Mouse (Mus musculus): Measurements from ENCODE around the gene Tssk3. TPM values are rescaled to one million over a fixed set of nuclear protein-coding genes. Genes with fewer than 3 reads are reported as not detected.

Tssk3 gene
- polyA plus RNA-seq, 2 experiments, result not detected

- TF ChIP-seq CTCF (IDR thresholded peaks at IDR 0.05; ENCODE audit: low read depth) (no peak), EP300 (IDR thresholded peaks at IDR 0.05; ENCODE audit: low read depth) (no peak)
- WGBS (ENCODE audit: insufficient replicate concordance), result 54% methylated on average over 6 of the region's 6 CpGs
- H3K27ac ChIP-seq, result no peak overlapping the region
- no peak overlapping the region for H3K9ac ChIP-seq (replicated peaks)
- H3K36me3 ChIP-seq (replicated peaks; ENCODE audit: control insufficient read depth, insufficient read depth, low read depth), result peaks cover 1% of the 10 kb centered on the region
- DNase-seq (ENCODE audit: low read depth in 3 of 3, low spot score in 3 of 3), result no peak
- H3K4me3 ChIP-seq (ENCODE audit: insufficient read depth in 1 of 2, low read depth in 2 of 2, low read length in 2 of 2), result no peak overlapping the region
- H3K9me3 ChIP-seq (ENCODE audit: control insufficient read depth, low read length), result no peaks in the 10 kb centered on the region
- ATAC-seq (ENCODE audit: insufficient read depth), result no peak
- H3K27me3 ChIP-seq (ENCODE audit: control insufficient read depth, insufficient read depth, low read length), result peaks cover 13% of the 10 kb centered on the region
- no peak overlapping the region for H3K4me2 ChIP-seq (ENCODE audit: low read depth)
- peaks cover 0 to 5% of the 10 kb centered on the region in 2 experiments; a peak in 1 of 4 replicates for H3K4me1 ChIP-seq (replicated peaks; ENCODE audit: control insufficient read depth in 2 of 2, insufficient read depth in 2 of 2, low read length in 1 of 2)
These were observed 20.7 kb upstream of the Tssk3 start for GRCm38 (mm10) chr4:129511413-129512096.

DNA sequence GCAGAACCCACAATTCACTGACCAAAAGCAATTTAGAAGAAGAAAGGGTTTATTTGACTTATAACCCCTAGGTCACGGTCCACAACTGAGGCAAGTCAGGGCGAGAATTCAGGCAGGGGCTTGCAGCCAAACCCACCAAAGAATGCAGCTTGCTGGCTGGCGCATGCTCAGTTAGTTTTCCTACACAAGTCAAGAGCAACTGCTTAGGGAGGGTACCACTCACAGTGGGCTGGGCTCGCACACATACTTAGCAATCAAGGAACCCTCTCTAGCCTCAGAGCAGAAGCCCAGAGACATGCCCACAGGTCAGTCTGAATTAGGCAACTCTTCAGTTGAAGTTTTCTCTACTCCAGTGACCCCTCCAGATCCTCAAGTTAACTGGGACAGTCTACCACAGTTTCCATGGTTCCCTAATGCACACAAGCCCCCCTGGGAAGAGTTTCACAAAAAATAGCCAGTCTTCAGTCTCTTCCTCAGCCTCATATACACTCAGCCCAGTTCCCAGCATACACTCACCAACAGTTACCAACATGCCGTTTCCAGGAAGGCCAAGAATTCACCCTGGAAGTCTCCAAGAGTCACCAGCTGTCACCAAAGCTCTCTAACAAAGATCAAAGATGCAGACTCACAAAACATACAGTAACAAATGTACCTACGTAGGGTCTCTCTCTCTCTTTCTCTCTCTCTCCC, 20.0 kb upstream of the Tssk3 start:
- Histone ChIP-seq H3K27ac (no peak overlapping the region), H3K4me1 (replicated peaks; ENCODE audit: control insufficient read depth in 2 of 2, insufficient read depth in 2 of 2, low read length in 1 of 2) (peaks cover 0 to 5% of the 10 kb centered on the region in 2 experiments; a peak in 1 of 4 replicates), H3K27me3 (ENCODE audit: control insufficient read depth, insufficient read depth, low read length) (peaks cover 13% of the 10 kb centered on the region), H3K9me3 (ENCODE audit: control insufficient read depth, low read length) (no peaks in the 10 kb centered on the region), H3K4me2 (ENCODE audit: low read depth) (no peak overlapping the region), H3K9ac (replicated peaks) (no peak overlapping the region), H3K4me3 (ENCODE audit: insufficient read depth in 1 of 2, low read depth in 2 of 2, low read length in 2 of 2) (no peak overlapping the region), H3K36me3 (replicated peaks; ENCODE audit: control insufficient read depth, insufficient read depth, low read depth) (no peaks in the 10 kb centered on the region)
- no peak for DNase-seq (ENCODE audit: low read depth in 3 of 3, low spot score in 3 of 3)
- TF ChIP-seq EP300 (IDR thresholded peaks at IDR 0.05; ENCODE audit: low read depth) (no peak), CTCF (IDR thresholded peaks at IDR 0.05; ENCODE audit: low read depth) (no peak)
- WGBS (ENCODE audit: insufficient replicate concordance), result 59% methylated on average over 6 of the region's 6 CpGs
- no peak for ATAC-seq (ENCODE audit: insufficient read depth)

GRCm38 (mm10) chr4:129509650-129510049, 18.8 kb upstream of the Tssk3 start:
- WGBS (ENCODE audit: insufficient replicate concordance), result 41% methylated on average over 3 of the region's 3 CpGs
- H3K4me3 ChIP-seq (ENCODE audit: insufficient read depth in 1 of 2, low read depth in 2 of 2, low read length in 2 of 2), result no peak overlapping the region
- DNase-seq (ENCODE audit: low read depth in 3 of 3, low spot score in 3 of 3) (no peak), ATAC-seq (ENCODE audit: insufficient read depth) (no peak)
- H3K36me3 ChIP-seq (replicated peaks; ENCODE audit: control insufficient read depth, insufficient read depth, low read depth), result no peaks in the 10 kb centered on the region
- peaks cover 13% of the 10 kb centered on the region for H3K27me3 ChIP-seq (ENCODE audit: control insufficient read depth, insufficient read depth, low read length)
- no peak overlapping the region for H3K9ac ChIP-seq (replicated peaks)
- H3K9me3 ChIP-seq (ENCODE audit: control insufficient read depth, low read length), result no peaks in the 10 kb centered on the region
- no peak overlapping the region for H3K27ac ChIP-seq
- no peak overlapping the region for H3K4me2 ChIP-seq (ENCODE audit: low read depth)
- TF ChIP-seq EP300 (IDR thresholded peaks at IDR 0.05; ENCODE audit: low read depth) (no peak), CTCF (IDR thresholded peaks at IDR 0.05; ENCODE audit: low read depth) (no peak)
- H3K4me1 ChIP-seq (replicated peaks; ENCODE audit: control insufficient read depth in 2 of 2, insufficient read depth in 2 of 2, low read length in 1 of 2), result peaks cover 0 to 5% of the 10 kb centered on the region in 2 experiments; a peak in 1 of 4 replicates

- ATAC-seq (ENCODE audit: insufficient read depth) (no peak), DNase-seq (ENCODE audit: low read depth in 3 of 3, low spot score in 3 of 3) (no peak)
- WGBS (ENCODE audit: insufficient replicate concordance), result 56% methylated on average over 15 of the region's 15 CpGs
- no peaks in the 10 kb centered on the region for H3K36me3 ChIP-seq (replicated peaks; ENCODE audit: control insufficient read depth, insufficient read depth, low read depth)
- no peak overlapping the region for H3K27ac ChIP-seq
- H3K9ac ChIP-seq (replicated peaks), result no peak overlapping the region
- H3K4me1 ChIP-seq (replicated peaks; ENCODE audit: control insufficient read depth in 2 of 2, insufficient read depth in 2 of 2, low read length in 1 of 2), result peaks cover 0 to 5% of the 10 kb centered on the region in 2 experiments; a peak in 1 of 4 replicates
- H3K9me3 ChIP-seq (ENCODE audit: control insufficient read depth, low read length), result no peaks in the 10 kb centered on the region
- TF ChIP-seq CTCF (IDR thresholded peaks at IDR 0.05; ENCODE audit: low read depth) (no peak), EP300 (IDR thresholded peaks at IDR 0.05; ENCODE audit: low read depth) (no peak)
- no peak overlapping the region for H3K4me3 ChIP-seq (ENCODE audit: insufficient read depth in 1 of 2, low read depth in 2 of 2, low read length in 2 of 2)
- H3K4me2 ChIP-seq (ENCODE audit: low read depth), result no peak overlapping the region
- peaks cover 13% of the 10 kb centered on the region for H3K27me3 ChIP-seq (ENCODE audit: control insufficient read depth, insufficient read depth, low read length)
These were observed 18.2 kb upstream of the Tssk3 start for GRCm38 (mm10) chr4:129508834-129509600.

DNA sequence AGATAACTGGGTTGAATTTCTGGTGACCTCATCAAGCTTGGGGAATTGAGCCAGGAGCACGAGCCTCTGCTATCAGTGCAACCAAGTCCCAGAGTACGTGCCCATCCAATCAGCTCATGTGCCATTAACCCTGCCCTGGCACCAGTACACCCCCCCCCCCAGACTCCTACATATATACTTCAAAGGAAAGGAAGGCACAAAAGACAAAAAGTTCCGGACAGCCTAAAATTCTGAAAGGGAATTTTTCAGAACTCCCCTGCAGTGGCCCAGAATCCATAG, 17.4 kb upstream of the Tssk3 start:
- no peaks in the 10 kb centered on the region for H3K36me3 ChIP-seq (replicated peaks; ENCODE audit: control insufficient read depth, insufficient read depth, low read depth)
- no peaks in the 10 kb centered on the region for H3K9me3 ChIP-seq (ENCODE audit: control insufficient read depth, low read length)
- H3K9ac ChIP-seq (replicated peaks), result no peak overlapping the region
- 0 out of 4 replicates have a peak, but pooled peaks cover 0 to 3% of the 10 kb centered on the region in 2 experiments for H3K4me1 ChIP-seq (replicated peaks; ENCODE audit: control insufficient read depth in 2 of 2, insufficient read depth in 2 of 2, low read length in 1 of 2)
- H3K27me3 ChIP-seq (ENCODE audit: control insufficient read depth, insufficient read depth, low read length), result peaks cover 7% of the 10 kb centered on the region
- no peak for DNase-seq (ENCODE audit: low read depth in 3 of 3, low spot score in 3 of 3)
- 46% methylated on average over 3 of the region's 3 CpGs for WGBS (ENCODE audit: insufficient replicate concordance)
- no peak for TF ChIP-seq EP300 (IDR thresholded peaks at IDR 0.05; ENCODE audit: low read depth)
- no peak for TF ChIP-seq CTCF (IDR thresholded peaks at IDR 0.05; ENCODE audit: low read depth)
- ATAC-seq (ENCODE audit: insufficient read depth), result no peak
- H3K27ac ChIP-seq, result no peak overlapping the region
- no peak overlapping the region for H3K4me3 ChIP-seq (ENCODE audit: insufficient read depth in 1 of 2, low read depth in 2 of 2, low read length in 2 of 2)
- H3K4me2 ChIP-seq (ENCODE audit: low read depth), result no peak overlapping the region

Data from liver, embryonic 14.5 days (tissue).